27 mouse cellular contexts compared by ENCODE assay signal in genomic region chr1:58301073-58301472, GRCm38 (mm10). TPM values are rescaled to one million over a fixed set of nuclear protein-coding genes. Genes with fewer than 3 reads are reported as not detected.
DNase-seq lines count a peak whose midpoint lies in the region; ATAC-seq lines count a peak whose summit lies in the region.
"Had no signal": no experiment of that assay in that cellular context is flagged by ENCODE, and none has a peak within 500 bp of the region (broad histone marks: within the 10 kb centered on the region; RNA-seq: fewer than 3 reads in every experiment).

No protein-coding gene starts in this region.

- peaks cover 5% of the 10 kb centered on the region for H3K4me1 ChIP-seq in embryonic facial prominence, embryonic 10.5 days
- H3K4me1 ChIP-seq: forebrain, embryonic 12.5 days; hindbrain, embryonic 12.5 days had no signal

- H3K4me3 ChIP-seq in embryonic facial prominence, embryonic 10.5 days: no peak overlapping the region
- H3K4me3 ChIP-seq: embryonic facial prominence, embryonic 13.5 days; forebrain, embryonic 12.5 days; gastrocnemius, adult 2 months; heart, embryonic 10.5 days; hindbrain, embryonic 12.5 days; intestine, embryonic 15.5 days had no signal

- H3K36me3 ChIP-seq in embryonic facial prominence, embryonic 10.5 days (replicated peaks): no peaks in the 10 kb centered on the region
- H3K36me3 ChIP-seq: embryonic facial prominence, embryonic 13.5 days; forebrain, embryonic 12.5 days; heart, embryonic 10.5 days; hindbrain, embryonic 12.5 days; intestine, embryonic 15.5 days had no signal

- WGBS in embryonic facial prominence, embryonic 10.5 days: 90% methylated on average over 7 of the region's 7 CpGs

- peak; percentile 51 for DNase-seq in thymus, postnatal 0 days (ENCODE audit: low spot score)
- DNase-seq in thymus, postnatal 25 days: no peak
- peak; percentile 68 for DNase-seq in induced T-regulatory cell, adult 2 months (ENCODE audit: low read depth)
- DNase-seq in embryonic facial prominence, embryonic 10.5 days (ENCODE audit: low spot score): no peak
- DNase-seq in left cerebral cortex, postnatal 10 days (ENCODE audit: extremely low spot score in 1 of 2, low spot score in 2 of 2): no peak
- no peak for DNase-seq in cerebellum, postnatal 4 days (ENCODE audit: low spot score in 2 of 2)
- DNase-seq: adrenal gland, adult 8-10 months; adrenal gland, postnatal 36 days; cerebellum, adult 8-10 months; cerebellum, postnatal 14 days; forebrain, postnatal 0 days; gastrocnemius, adult 2 months; gastrocnemius, postnatal 25 days; heart, postnatal 10 days; heart, postnatal 4 days had no signal

- intact Hi-C loops in left cerebral cortex, postnatal 10 days (cut with DNase I): no loop called here

- H3K27me3 ChIP-seq in embryonic facial prominence, embryonic 10.5 days (replicated peaks; ENCODE audit: low read depth, poor library complexity, severe bottlenecking): no peaks in the 10 kb centered on the region
- H3K27me3 ChIP-seq: CH12.LX; embryonic facial prominence, embryonic 13.5 days; forebrain, embryonic 12.5 days; hindbrain, embryonic 12.5 days; intestine, embryonic 15.5 days; Patski had no signal

- no peak overlapping the region for H3K27ac ChIP-seq in embryonic facial prominence, embryonic 10.5 days (replicated peaks)
- H3K27ac ChIP-seq: embryonic facial prominence, embryonic 13.5 days; forebrain, embryonic 12.5 days; gastrocnemius, adult 2 months; heart, embryonic 10.5 days; hindbrain, embryonic 12.5 days; intestine, embryonic 15.5 days had no signal

- H3K9me3 ChIP-seq in embryonic facial prominence, embryonic 10.5 days: no peaks in the 10 kb centered on the region
- H3K9me3 ChIP-seq: embryonic facial prominence, embryonic 13.5 days; forebrain, embryonic 12.5 days; heart, embryonic 10.5 days; hindbrain, embryonic 12.5 days; intestine, embryonic 15.5 days had no signal

- ATAC-seq in CD4-positive, CD25-positive, alpha-beta regulatory T cell, adult 4 months: peak; percentile 64
- ATAC-seq: forebrain, postnatal 0 days; hindbrain, embryonic 16.5 days; intestine, embryonic 15.5 days; Patski had no signal

RNA-seq across cellular contexts. Expression of gene Aox2, which starts 22.9 kb away (rescaled TPM):
- polyA plus RNA-seq in thymus, postnatal 0 days (2015; fragmentation: Nextera tagmentation; extraction: Ambion mirVana): 0.14 and 0.21 TPM in 2 replicates
- under 1 TPM in 1 of 2 experiments, not detected in 1; 0.10 TPM for polyA plus RNA-seq in CD4-positive, CD25-positive, alpha-beta regulatory T cell, adult 4 months (2017; shearing (Covaris generic))
- polyA plus RNA-seq in embryonic facial prominence, embryonic 10.5 days (2016; fragmentation: Nextera tagmentation; extraction: Ambion mirVana): 0.03 and 0.04 TPM in 2 replicates
- under 1 TPM; 0.06 to 0.08 TPM for total RNA-seq in left cerebral cortex, postnatal 10 days (2021)
- total RNA-seq: CH12.LX; gastrocnemius, postnatal 25 days; granulocyte monocyte progenitor cell, adult 5-6 weeks had no signal
- polyA plus RNA-seq: cortical plate, adult 2 months; forebrain, postnatal 0 days; heart, embryonic 14.5 days had no signal

Comparison
In these comparisons a context has a peak if more than half of its experiments do, and no peak if none do; other contexts are left out.
1. DNase-seq: peak in thymus, postnatal 0 days (single experiment) and induced T-regulatory cell, adult 2 months (single experiment); none in thymus, postnatal 25 days (single experiment), embryonic facial prominence, embryonic 10.5 days (single experiment), left cerebral cortex, postnatal 10 days (0 of 2) and cerebellum, postnatal 4 days (0 of 2).